Mouse (Mus musculus): ENCODE results near the gene Msi2. TPM values are rescaled to one million over a fixed set of nuclear protein-coding genes. Genes with fewer than 3 reads are reported as not detected.

The Msi2 gene
- polyA plus RNA-seq, 1 experiment, result 6.7 TPM

DNA sequence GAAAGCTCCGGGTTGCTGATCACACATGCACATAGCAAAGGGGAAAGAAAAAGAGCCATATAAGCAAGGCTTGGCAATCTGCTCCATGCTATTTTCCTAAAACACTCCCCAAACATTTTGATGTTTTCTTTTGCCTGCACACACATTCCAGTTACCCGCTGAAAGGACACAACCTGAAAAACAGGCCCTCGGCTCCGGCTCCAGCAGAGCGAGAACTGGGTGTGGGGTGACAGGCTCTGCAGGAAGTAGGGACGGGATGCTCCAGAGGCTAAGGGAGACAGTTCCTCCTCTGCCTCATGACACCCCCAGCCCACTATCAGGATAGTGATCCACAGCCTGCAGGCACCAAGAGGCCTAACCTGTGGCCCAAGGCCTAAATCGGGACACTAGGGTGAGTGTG lies 32.3 kb downstream of the Msi2 start:
- DNase-seq (ENCODE audit: low read depth, low spot score), result no peak
- WGBS, result 42% methylated on average over 7 of the region's 7 CpGs

DNA sequence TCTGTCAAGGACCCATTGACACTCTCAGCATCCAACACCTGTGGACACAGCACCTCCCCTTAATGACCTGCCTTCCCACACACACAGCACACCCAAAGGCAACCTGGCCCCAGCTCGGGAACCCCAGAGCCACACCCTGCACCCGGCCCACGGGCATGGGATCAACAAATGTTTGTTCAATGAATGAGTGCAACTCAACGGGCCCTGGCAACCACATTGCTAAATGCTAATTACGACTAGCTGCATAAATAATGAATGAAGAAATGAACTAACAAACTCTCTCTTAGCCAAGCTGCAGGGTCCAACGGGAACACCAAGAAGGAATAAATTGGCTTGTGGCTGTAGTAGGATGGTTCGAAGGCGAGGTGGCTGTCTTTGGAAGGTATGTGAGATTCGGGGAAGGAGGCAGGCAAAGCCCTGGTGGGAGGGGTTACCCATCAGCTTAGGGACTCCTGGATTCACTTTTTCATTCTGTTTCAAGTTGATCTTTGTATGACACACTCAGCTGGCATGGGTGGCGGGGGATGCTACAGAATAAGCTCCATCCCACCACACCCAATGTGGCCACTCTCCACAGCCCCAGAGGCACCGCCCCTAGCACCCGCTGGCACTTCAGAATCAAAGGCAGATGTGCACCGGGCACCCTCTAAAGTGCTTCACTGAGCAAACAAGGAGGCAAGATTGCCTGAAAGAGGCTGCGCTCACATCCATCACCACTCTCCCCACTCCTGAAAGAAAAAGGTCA lies 35.1 kb downstream of the Msi2 start:
- 42% methylated on average over 14 of the region's 14 CpGs for WGBS

DNA sequence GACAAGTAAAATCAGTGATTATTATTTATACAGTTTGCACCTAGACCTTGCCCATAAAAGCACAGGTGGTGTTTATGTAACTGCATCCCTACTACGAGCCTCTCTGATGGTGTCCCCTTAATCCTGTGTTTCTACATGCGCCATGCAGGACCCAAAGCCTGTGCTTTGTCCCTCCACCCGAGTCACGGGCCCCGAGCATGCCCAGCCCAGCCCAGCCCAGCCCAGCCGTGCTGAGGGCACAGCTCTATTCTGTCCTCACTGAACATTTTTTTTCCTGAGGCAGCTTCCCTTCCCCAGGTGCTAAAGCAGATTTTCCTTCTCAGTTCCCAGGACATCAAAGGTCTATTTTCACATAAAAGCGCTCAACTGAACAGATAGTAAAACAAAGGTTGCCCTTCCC lies 41.0 kb downstream of the Msi2 start:
- WGBS, result 62% methylated on average over 7 of the region's 7 CpGs
- DNase-seq (ENCODE audit: low read depth, low spot score), result no peak

More for the DNA sequence above, 35.1 kb downstream of the Msi2 start:
- no peak for DNase-seq (ENCODE audit: low read depth, low spot score)

DNA sequence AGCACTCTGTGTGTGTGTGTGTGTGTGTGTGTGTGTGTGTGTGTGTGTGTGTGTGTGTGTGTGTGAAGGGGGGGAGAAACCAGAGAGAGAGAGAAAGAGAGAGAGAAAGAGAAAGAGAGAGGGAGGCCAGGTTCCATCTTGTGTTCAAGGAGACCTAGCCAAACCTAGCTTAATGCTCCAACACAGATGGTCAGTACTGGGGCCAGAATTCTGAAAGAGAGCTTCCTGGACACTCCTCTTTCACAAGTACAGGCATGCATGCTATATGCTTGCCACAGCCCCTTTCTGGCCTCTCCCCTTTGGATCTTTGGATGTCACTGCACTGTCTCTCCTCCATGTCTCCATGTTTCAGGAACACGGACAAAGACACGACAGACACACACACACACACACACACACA lies 41.7 kb downstream of the Msi2 start:
- 57% methylated on average over 2 of the region's 2 CpGs for WGBS
- DNase-seq (ENCODE audit: low read depth, low spot score), result no peak

- no peak for DNase-seq (ENCODE audit: low read depth, low spot score)
- 61% methylated on average over 18 of the region's 18 CpGs for WGBS
Measured at GRCm38 (mm10) chr11:88675526-88676353, 42.6 kb downstream of the Msi2 start.

- WGBS, result 92% methylated on average over 9 of the region's 9 CpGs
- DNase-seq (ENCODE audit: low read depth, low spot score), result no peak
Measured at GRCm38 (mm10) chr11:88674075-88674474, 44.2 kb downstream of the Msi2 start.

DNA sequence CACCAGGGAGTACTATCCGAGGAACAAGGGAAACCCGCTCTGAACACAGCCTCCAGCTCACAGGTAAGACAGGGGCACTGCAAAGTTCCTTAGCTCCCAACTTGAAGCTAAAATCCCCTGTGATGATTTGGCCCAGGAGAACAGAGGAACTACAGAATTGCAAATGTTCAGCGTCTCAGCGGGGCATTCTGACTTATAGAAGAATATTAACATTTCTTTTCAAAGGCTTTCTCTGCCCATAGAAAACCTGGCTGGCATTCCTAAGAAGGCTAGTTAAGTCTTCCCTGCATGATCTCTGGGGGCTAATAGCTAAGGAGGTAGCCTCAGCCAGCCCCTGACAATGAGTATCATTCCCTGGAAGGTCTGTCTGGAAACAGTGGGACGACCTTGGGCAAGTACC lies 47.4 kb downstream of the Msi2 start:
- DNase-seq (ENCODE audit: low read depth, low spot score), result no peak
- 94% methylated on average over 5 of the region's 5 CpGs for WGBS

GRCm38 (mm10) chr11:88669106-88669505 lies 49.2 kb downstream of the Msi2 start:
- DNase-seq (ENCODE audit: low read depth, low spot score), result no peak
- WGBS, result 89% methylated on average over 7 of the region's 7 CpGs

DNA sequence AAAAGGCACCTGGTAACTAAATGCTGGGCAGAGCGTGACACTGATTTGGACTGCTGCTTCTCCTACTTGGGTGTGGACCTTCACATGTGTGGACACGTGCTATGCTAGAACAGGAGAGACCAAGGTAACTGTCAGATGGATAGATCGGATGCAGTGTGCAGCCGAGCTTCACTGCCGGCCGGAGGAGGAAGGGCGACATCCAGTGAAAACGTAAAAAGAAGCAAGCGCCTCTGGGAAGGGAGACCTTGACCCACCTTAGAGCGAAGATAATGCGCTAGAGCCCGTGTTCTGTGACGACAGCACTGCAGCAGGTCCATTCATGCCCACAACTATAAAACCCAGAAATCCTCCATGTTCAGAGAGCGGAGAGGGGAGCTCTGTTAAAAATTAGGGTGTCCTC lies 50.0 kb downstream of the Msi2 start:
- no peak for DNase-seq (ENCODE audit: low read depth, low spot score)
- WGBS, result 95% methylated on average over 14 of the region's 14 CpGs

DNA sequence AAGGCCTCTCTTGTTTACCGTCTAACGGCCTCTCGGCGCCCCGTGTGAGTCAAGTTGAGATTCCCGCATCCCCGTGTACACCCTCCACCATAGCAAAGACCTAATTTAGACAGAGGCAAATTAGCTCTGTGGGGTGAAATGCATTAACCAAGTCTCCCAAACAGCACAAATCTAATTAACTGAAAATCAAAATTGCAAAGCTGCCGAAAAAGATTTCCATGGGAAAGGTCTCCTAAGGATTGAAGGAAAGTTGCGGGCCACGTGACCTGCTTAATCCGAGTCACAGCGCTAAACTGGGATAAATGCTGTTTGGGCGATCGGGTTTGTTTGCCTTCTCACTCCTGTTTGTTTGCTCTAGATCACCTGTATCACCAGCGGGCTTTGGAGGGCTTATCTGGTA lies 52.5 kb downstream of the Msi2 start:
- 83% methylated on average over 15 of the region's 15 CpGs for whole genome bisulfite sequencing
- no peak for DNase-seq (ENCODE audit: low read depth, low spot score)

DNA sequence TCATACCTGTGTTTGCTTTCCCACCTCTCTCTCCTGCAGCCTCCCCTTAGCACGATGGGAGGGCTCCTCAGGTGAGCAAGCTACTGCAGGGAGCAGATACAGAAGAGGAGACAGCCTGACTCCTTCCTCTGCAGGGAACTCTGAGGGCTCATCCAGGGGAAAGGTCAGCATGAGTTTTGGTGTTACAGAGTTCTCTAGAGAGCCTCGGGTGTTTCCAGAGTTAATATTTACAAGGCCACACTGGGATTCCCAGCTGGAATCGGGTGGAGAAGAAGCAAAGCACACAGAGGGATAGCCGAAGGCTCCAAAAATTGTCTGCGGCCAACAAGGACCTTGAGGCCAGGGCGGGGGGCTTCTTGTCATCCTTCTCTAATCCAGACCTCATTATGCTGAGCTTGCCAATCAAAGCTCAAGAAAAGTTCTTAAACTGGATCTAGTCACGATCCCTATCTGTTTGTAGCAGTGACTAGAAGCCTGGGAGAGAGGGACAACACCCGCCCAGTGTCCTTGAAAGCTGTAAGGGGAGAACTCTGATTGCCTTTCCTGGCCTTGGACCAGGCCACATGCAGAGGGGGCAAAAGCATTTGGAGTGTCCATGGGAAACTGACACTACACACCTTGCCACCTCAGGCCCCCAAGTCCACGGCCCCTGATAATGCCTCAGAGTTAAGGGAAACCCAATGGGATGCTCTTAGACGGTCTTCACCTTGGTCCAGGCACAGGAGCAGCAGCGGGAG lies 56.7 kb downstream of the Msi2 start:
- WGBS, result 44% methylated on average over 11 of the region's 11 CpGs
- DNase-seq (ENCODE audit: low read depth, low spot score), result no peak

DNA sequence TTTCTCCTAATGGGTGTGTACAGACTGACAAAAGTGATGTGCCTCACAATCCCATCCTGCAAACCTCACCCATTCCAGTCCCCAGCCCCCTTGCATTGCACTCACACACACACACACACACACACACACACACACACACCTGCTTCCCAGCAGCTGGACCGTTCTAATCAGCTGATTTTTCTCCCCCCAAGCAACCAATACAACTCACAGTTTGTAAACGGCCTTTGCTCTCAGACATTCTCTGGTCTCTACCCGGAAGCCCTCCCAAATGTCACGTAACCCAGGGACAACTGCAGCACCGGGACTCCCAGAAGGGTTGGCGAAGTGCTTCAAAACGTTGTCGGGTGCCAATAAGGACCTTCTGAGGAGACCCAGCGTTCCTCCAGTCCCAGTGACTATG lies 57.9 kb downstream of the Msi2 start:
- no peak for DNase-seq (ENCODE audit: low read depth, low spot score)
- WGBS, result 80% methylated on average over 9 of the region's 9 CpGs

GRCm38 (mm10) chr11:88658926-88659325 lies 59.4 kb downstream of the Msi2 start:
- no peak for DNase-seq (ENCODE audit: low read depth, low spot score)
- 83% methylated on average over 5 of the region's 5 CpGs for WGBS

DNA sequence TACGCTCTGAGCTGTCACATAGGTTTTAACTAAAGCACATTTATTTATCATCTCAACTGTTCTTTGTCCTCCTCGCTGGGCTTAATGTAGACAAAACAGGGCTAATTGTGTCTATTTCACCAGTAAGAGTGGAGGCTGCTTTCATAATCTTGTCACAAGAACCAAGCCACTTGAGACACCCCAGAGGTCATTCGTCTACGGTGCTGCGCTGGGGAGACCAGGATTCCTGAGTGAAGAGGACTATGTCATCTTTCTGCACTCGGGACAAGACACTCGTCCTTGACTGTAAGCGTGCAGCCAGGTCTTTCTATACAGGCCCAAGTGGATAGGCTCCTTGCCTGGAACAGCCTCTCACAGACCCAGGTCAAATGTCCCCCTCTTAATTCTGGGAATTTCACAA lies 62.5 kb downstream of the Msi2 start:
- WGBS, result 80% methylated on average over 8 of the region's 8 CpGs
- no peak for DNase-seq (ENCODE audit: low read depth, low spot score)

- DNase-seq (ENCODE audit: low read depth, low spot score), result no peak
- 77% methylated on average over 3 of the region's 3 CpGs for WGBS
Measured at GRCm38 (mm10) chr11:88655214-88655566, 63.1 kb downstream of the Msi2 start.

DNA sequence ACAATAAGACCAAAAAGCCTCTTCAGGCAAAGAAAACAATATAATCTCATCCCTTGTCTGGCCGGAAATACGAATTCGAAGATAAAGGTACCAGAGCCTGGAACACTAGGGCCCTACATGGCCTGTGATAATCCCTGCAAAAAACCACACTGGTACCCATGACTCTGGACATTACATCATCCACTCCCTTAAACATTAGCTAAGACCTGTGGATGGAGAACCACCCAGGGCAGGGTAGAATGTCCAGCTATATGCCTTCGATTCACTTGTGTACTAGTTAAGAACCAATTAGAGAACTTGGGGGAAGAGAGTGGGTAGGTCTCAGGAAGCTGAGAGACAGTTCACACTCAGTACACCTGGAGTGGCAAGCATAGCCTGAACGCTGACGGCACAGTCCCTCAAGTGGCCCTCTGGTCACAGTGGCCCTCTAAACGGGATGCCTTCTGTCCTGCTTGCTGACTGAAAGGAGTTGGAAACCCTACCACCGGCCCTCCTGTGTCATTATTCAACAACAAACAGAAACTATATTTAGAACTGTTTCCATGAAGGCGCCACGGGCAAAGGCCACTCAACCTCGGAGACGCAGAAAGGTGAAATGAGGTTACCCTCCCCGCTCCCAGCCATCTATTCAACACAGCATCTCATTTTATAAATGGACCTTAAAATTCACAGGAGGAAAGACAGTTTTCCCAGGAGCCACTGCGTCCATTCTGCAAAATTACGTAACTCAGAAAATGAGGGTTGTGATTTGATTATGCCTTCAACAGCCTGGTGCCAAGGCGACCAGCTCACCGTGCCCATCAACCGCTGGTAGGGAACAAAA lies 63.7 kb downstream of the Msi2 start:
- DNase-seq (ENCODE audit: low read depth, low spot score), result no peak
- WGBS, result 68% methylated on average over 18 of the region's 18 CpGs

DNA sequence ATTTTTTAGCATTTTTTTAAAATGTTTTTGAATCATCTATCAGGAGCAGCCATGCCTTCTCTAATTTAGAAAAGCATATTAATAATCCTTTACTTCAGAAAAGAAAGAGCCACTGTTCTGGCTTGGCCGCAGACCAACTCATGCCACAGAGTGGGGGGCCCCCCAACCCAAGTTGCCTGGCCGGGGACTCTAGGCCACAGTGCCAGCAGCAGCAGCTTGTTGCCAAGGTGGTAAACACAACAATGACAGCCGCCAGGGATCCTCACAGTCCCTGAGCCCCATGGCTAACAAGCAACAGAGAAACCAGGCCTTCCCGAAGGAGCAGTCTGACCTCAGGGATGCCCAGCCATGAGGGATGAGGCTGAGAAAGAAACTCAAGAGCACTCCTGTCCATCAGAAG lies 68.0 kb downstream of the Msi2 start:
- DNase-seq (ENCODE audit: low read depth, low spot score), result no peak
- 71% methylated on average over 4 of the region's 4 CpGs for whole genome bisulfite sequencing

GRCm38 (mm10) chr11:88649009-88649408 lies 69.3 kb downstream of the Msi2 start:
- WGBS, result 39% methylated on average over 2 of the region's 2 CpGs
- no peak for DNase-seq (ENCODE audit: low read depth, low spot score)

DNA sequence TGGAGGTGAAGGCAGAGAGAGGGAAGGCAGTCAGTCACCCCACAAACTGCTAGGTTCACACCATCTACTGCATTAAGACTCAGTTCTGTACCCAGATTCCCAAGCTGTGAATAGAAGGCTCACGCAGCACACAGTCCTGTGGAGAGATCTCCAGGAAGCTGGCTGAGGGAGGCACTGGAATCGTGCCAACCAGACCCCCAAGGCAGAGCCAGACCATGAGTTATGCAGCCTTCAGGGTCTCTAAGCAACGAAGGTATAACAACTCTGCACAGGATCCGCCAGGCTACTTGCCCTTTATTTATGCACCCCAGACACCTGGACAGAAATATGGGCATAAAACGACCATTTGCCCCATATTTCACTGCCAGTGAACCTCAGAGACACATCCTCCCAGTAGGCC lies 69.9 kb downstream of the Msi2 start:
- DNase-seq (ENCODE audit: low read depth, low spot score), result no peak
- WGBS, result 63% methylated on average over 5 of the region's 5 CpGs

DNA sequence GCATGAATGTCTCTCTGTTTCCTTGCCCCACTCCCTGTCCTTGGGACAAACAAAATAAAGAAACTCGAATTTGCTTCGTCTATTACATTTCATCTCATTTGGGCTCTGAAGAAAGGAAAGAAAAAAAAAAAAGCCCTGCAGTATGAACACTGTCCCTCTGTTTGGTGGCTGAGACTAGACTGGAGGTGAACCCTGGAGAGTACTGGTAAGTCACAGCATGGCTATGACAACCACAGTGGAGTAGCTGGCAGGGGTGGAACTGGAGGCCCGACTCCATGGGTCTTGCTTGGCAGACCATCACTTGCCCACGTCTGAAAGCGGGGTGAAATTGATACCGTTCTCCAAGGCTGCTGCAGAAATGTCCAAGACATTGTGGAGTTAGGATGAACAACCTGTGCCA lies 71.8 kb downstream of the Msi2 start:
- 86% methylated on average over 6 of the region's 6 CpGs for WGBS
- no peak for DNase-seq (ENCODE audit: low read depth, low spot score)
